Mouse (Mus musculus): ENCODE measurements at regions not wholly inside any gene's neighbourhood (a gene's known extent, or its start where the extent isn't known, plus 50 kb on each side); places are given as distances from the start of the nearest gene placed in this dataset.

- no peak overlapping the region for H3K27ac ChIP-seq (ENCODE audit: low read depth, low read length)
- H3K9me3 ChIP-seq (ENCODE audit: control insufficient read depth, low read length): no peaks in the 10 kb centered on the region
- H3K36me3 ChIP-seq (ENCODE audit: control insufficient read depth, insufficient read depth, low read length): no peaks in the 10 kb centered on the region
- DNase-seq (ENCODE audit: low spot score, missing footprints) (no peak), ATAC-seq (ENCODE audit: low FRiP score) (no peak)
- peaks cover 24% of the 10 kb centered on the region for H3K4me1 ChIP-seq (ENCODE audit: control insufficient read depth, insufficient read depth, low read length)
- WGBS: 79% methylated on average over 4 of the region's 4 CpGs
- no peaks in the 10 kb centered on the region for H3K27me3 ChIP-seq (ENCODE audit: control insufficient read depth, insufficient read depth, low read length)
- H3K4me3 ChIP-seq (ENCODE audit: low read depth, low read length): no peak overlapping the region
- no peak overlapping the region for H3K4me2 ChIP-seq
- H3K9ac ChIP-seq (ENCODE audit: low read length): no peak overlapping the region
Observed at GRCm38 (mm10) chr11:63708412-63708811, 213.7 kb downstream of the Hs3st3b1 start.

GRCm38 (mm10) chr11:63712053-63712864, 209.8 kb downstream of the Hs3st3b1 start:
- 56% methylated on average over 15 of the region's 15 CpGs for WGBS
- Histone ChIP-seq H3K27me3 (ENCODE audit: control insufficient read depth, insufficient read depth, low read length) (no peaks in the 10 kb centered on the region), H3K4me3 (ENCODE audit: low read depth, low read length) (no peak overlapping the region), H3K4me2 (no peak overlapping the region), H3K9ac (ENCODE audit: low read length) (no peak overlapping the region), H3K9me3 (ENCODE audit: control insufficient read depth, low read length) (no peaks in the 10 kb centered on the region), H3K4me1 (ENCODE audit: control insufficient read depth, insufficient read depth, low read length) (no peaks in the 10 kb centered on the region), H3K27ac (ENCODE audit: low read depth, low read length) (no peak overlapping the region), H3K36me3 (ENCODE audit: control insufficient read depth, insufficient read depth, low read length) (no peaks in the 10 kb centered on the region)
- ATAC-seq (ENCODE audit: low FRiP score) (no peak), DNase-seq (ENCODE audit: low spot score, missing footprints) (no peak)

- no peaks in the 10 kb centered on the region for H3K36me3 ChIP-seq (ENCODE audit: control insufficient read depth, insufficient read depth, low read length)
- WGBS: 95% methylated on average over 5 of the region's 5 CpGs
- no peaks in the 10 kb centered on the region for H3K9me3 ChIP-seq (ENCODE audit: control insufficient read depth, low read length)
- ATAC-seq (ENCODE audit: low FRiP score) (no peak), DNase-seq (ENCODE audit: low spot score, missing footprints) (no peak)
- H3K4me2 ChIP-seq: no peak overlapping the region
- no peak overlapping the region for H3K27ac ChIP-seq (ENCODE audit: low read depth, low read length)
- H3K27me3 ChIP-seq (ENCODE audit: control insufficient read depth, insufficient read depth, low read length): no peaks in the 10 kb centered on the region
- H3K9ac ChIP-seq (ENCODE audit: low read length): no peak overlapping the region
- H3K4me1 ChIP-seq (ENCODE audit: control insufficient read depth, insufficient read depth, low read length): no peaks in the 10 kb centered on the region
- H3K4me3 ChIP-seq (ENCODE audit: low read depth, low read length): no peak overlapping the region
Observed at GRCm38 (mm10) chr11:63722261-63722660, 199.8 kb downstream of the Hs3st3b1 start.

- 79% methylated on average over 9 of the region's 9 CpGs for WGBS
- Histone ChIP-seq H3K4me1 (ENCODE audit: control insufficient read depth, insufficient read depth, low read length) (no peaks in the 10 kb centered on the region), H3K36me3 (ENCODE audit: control insufficient read depth, insufficient read depth, low read length) (no peaks in the 10 kb centered on the region), H3K9ac (ENCODE audit: low read length) (no peak overlapping the region), H3K9me3 (ENCODE audit: control insufficient read depth, low read length) (no peaks in the 10 kb centered on the region), H3K4me2 (no peak overlapping the region), H3K27me3 (ENCODE audit: control insufficient read depth, insufficient read depth, low read length) (no peaks in the 10 kb centered on the region), H3K27ac (ENCODE audit: low read depth, low read length) (no peak overlapping the region), H3K4me3 (ENCODE audit: low read depth, low read length) (no peak overlapping the region)
- DNase-seq (ENCODE audit: low spot score, missing footprints) (no peak), ATAC-seq (ENCODE audit: low FRiP score) (no peak)
Observed at GRCm38 (mm10) chr11:63730880-63731279, 191.2 kb downstream of the Hs3st3b1 start.

GRCm38 (mm10) chr11:63753260-63753659, 168.8 kb downstream of the Hs3st3b1 start:
- 77% methylated on average over 5 of the region's 5 CpGs for WGBS
- no peaks in the 10 kb centered on the region for H3K36me3 ChIP-seq (ENCODE audit: control insufficient read depth, insufficient read depth, low read length)
- H3K9me3 ChIP-seq (ENCODE audit: control insufficient read depth, low read length): no peaks in the 10 kb centered on the region
- H3K4me1 ChIP-seq (ENCODE audit: control insufficient read depth, insufficient read depth, low read length): no peaks in the 10 kb centered on the region
- DNase-seq (ENCODE audit: low spot score, missing footprints) (no peak), ATAC-seq (ENCODE audit: low FRiP score) (no peak)
- no peak overlapping the region for H3K27ac ChIP-seq (ENCODE audit: low read depth, low read length)
- H3K9ac ChIP-seq (ENCODE audit: low read length): no peak overlapping the region
- no peaks in the 10 kb centered on the region for H3K27me3 ChIP-seq (ENCODE audit: control insufficient read depth, insufficient read depth, low read length)
- H3K4me3 ChIP-seq (ENCODE audit: low read depth, low read length): no peak overlapping the region
- H3K4me2 ChIP-seq: no peak overlapping the region

- Histone ChIP-seq H3K4me3 (ENCODE audit: low read depth, low read length) (no peak overlapping the region), H3K4me2 (no peak overlapping the region), H3K4me1 (ENCODE audit: control insufficient read depth, insufficient read depth, low read length) (no peaks in the 10 kb centered on the region), H3K36me3 (ENCODE audit: control insufficient read depth, insufficient read depth, low read length) (no peaks in the 10 kb centered on the region), H3K27me3 (ENCODE audit: control insufficient read depth, insufficient read depth, low read length) (no peaks in the 10 kb centered on the region), H3K9me3 (ENCODE audit: control insufficient read depth, low read length) (no peaks in the 10 kb centered on the region), H3K9ac (ENCODE audit: low read length) (no peak overlapping the region), H3K27ac (ENCODE audit: low read depth, low read length) (no peak overlapping the region)
- no peak for DNase-seq (ENCODE audit: low spot score, missing footprints)
- WGBS: 74% methylated on average over 3 of the region's 3 CpGs
- no peak for ATAC-seq (ENCODE audit: low FRiP score)
Observed at GRCm38 (mm10) chr11:63754826-63755225, 167.3 kb downstream of the Hs3st3b1 start.

- Histone ChIP-seq H3K36me3 (ENCODE audit: control insufficient read depth, insufficient read depth, low read length) (no peaks in the 10 kb centered on the region), H3K4me3 (ENCODE audit: low read depth, low read length) (no peak overlapping the region), H3K27me3 (ENCODE audit: control insufficient read depth, insufficient read depth, low read length) (no peaks in the 10 kb centered on the region), H3K4me2 (no peak overlapping the region), H3K27ac (ENCODE audit: low read depth, low read length) (no peak overlapping the region), H3K9me3 (ENCODE audit: control insufficient read depth, low read length) (no peaks in the 10 kb centered on the region), H3K9ac (ENCODE audit: low read length) (no peak overlapping the region), H3K4me1 (ENCODE audit: control insufficient read depth, insufficient read depth, low read length) (no peaks in the 10 kb centered on the region)
- 87% methylated on average over 3 of the region's 3 CpGs for WGBS
- DNase-seq (ENCODE audit: low spot score, missing footprints) (no peak), ATAC-seq (ENCODE audit: low FRiP score) (no peak)
Observed at GRCm38 (mm10) chr11:63758313-63758712, 163.8 kb downstream of the Hs3st3b1 start.

- H3K4me2 ChIP-seq: no peak overlapping the region
- no peaks in the 10 kb centered on the region for H3K4me1 ChIP-seq (ENCODE audit: control insufficient read depth, insufficient read depth, low read length)
- DNase-seq (ENCODE audit: low spot score, missing footprints): no peak
- H3K27ac ChIP-seq (ENCODE audit: low read depth, low read length): no peak overlapping the region
- no peaks in the 10 kb centered on the region for H3K36me3 ChIP-seq (ENCODE audit: control insufficient read depth, insufficient read depth, low read length)
- no peak overlapping the region for H3K4me3 ChIP-seq (ENCODE audit: low read depth, low read length)
- H3K27me3 ChIP-seq (ENCODE audit: control insufficient read depth, insufficient read depth, low read length): no peaks in the 10 kb centered on the region
- no peak for ATAC-seq (ENCODE audit: low FRiP score)
- H3K9ac ChIP-seq (ENCODE audit: low read length): no peak overlapping the region
- H3K9me3 ChIP-seq (ENCODE audit: control insufficient read depth, low read length): no peaks in the 10 kb centered on the region
- 79% methylated on average over 6 of the region's 6 CpGs for WGBS
Observed at GRCm38 (mm10) chr11:63761561-63761960, 160.5 kb downstream of the Hs3st3b1 start.

GRCm38 (mm10) chr11:63767631-63768250, 154.3 kb downstream of the Hs3st3b1 start:
- Histone ChIP-seq H3K4me2 (no peak overlapping the region), H3K36me3 (ENCODE audit: control insufficient read depth, insufficient read depth, low read length) (no peaks in the 10 kb centered on the region), H3K4me1 (ENCODE audit: control insufficient read depth, insufficient read depth, low read length) (no peaks in the 10 kb centered on the region), H3K27me3 (ENCODE audit: control insufficient read depth, insufficient read depth, low read length) (no peaks in the 10 kb centered on the region), H3K27ac (ENCODE audit: low read depth, low read length) (no peak overlapping the region), H3K9me3 (ENCODE audit: control insufficient read depth, low read length) (no peaks in the 10 kb centered on the region; the same call in 1 of the 2 replicates), H3K9ac (ENCODE audit: low read length) (no peak overlapping the region), H3K4me3 (ENCODE audit: low read depth, low read length) (no peak overlapping the region)
- ATAC-seq (ENCODE audit: low FRiP score): no peak
- no peak for DNase-seq (ENCODE audit: low spot score, missing footprints)
- 70% methylated on average over 10 of the region's 10 CpGs for WGBS
